Mouse (Mus musculus): ENCODE measurements around the gene Fxyd2. TPM values are rescaled to one million over a fixed set of nuclear protein-coding genes. Genes with fewer than 3 reads are reported as not detected.

Gene Fxyd2
- polyA plus RNA-seq, 1 experiment from 2014 or later: 5.4 TPM

DNA sequence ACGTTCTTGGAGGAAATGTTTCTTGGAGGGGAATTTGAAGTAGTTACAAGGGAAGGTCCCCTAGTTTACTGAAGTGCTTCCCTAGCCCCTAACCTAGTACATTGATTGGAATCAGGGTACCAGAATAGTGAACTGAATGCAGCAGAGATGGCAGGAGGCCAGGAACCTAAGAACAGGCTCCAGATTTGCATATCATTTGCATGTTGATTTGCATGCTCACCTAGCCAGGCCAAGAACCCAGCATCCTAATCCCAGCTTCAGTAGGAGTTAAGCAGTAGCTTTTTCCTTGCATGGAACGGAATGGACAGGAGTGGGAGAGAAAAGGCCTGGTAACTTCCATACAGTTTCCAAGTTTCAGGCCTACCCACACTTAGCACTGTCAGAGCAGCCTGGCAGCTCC is 34.7 kb downstream of the Fxyd2 start:
- H3K4me3 ChIP-seq (ENCODE audit: low read depth, low read length): no peak overlapping the region
- no peak for DNase-seq (ENCODE audit: low spot score)
- peaks cover 40% of the 10 kb centered on the region for H3K27me3 ChIP-seq (replicated peaks; ENCODE audit: control insufficient read depth, insufficient read depth, low read length)
- 81% methylated on average over 2 of the region's 2 CpGs for WGBS
- H3K27ac ChIP-seq (replicated peaks; ENCODE audit: low read depth, low read length): no peak overlapping the region
- no peaks in the 10 kb centered on the region for H3K36me3 ChIP-seq (ENCODE audit: control insufficient read depth, insufficient read depth, low read length)
- ATAC-seq (ENCODE audit: low read depth): no peak
- H3K9ac ChIP-seq (ENCODE audit: low read depth, low read length): no peak overlapping the region
- H3K4me2 ChIP-seq (ENCODE audit: low read depth, low read length): no peak overlapping the region
- H3K4me1 ChIP-seq (ENCODE audit: control insufficient read depth, insufficient read depth, low read length): no peaks in the 10 kb centered on the region; the same call in 1 of the 2 replicates
- no peaks in the 10 kb centered on the region for H3K9me3 ChIP-seq (ENCODE audit: control insufficient read depth, low read length)

DNA sequence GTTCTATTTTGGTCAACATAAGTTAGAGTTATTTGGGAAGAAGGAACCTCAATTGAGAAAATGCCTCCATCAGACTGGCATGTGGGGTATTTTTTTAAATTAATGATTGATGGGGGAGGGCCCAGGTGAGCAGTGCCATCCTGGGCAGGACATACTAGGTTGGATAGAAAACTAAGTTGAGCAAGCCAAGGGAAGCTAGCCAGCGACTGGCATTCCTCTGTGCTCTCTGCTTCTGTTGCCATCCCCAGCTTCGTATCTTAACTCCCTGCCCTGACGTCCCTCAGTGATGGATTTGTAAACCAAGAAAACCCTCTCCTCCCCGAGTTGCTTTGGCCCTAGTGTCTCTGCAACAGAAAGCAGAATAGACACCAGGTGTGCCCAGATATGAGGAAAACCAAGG is 39.6 kb downstream of the Fxyd2 start:
- Histone ChIP-seq H3K4me2 (ENCODE audit: low read depth, low read length) (no peak overlapping the region), H3K4me1 (ENCODE audit: control insufficient read depth, insufficient read depth, low read length) (no peaks in the 10 kb centered on the region), H3K27ac (replicated peaks; ENCODE audit: low read depth, low read length) (no peak overlapping the region), H3K27me3 (replicated peaks; ENCODE audit: control insufficient read depth, insufficient read depth, low read length) (no peaks in the 10 kb centered on the region), H3K9me3 (ENCODE audit: control insufficient read depth, low read length) (no peaks in the 10 kb centered on the region), H3K36me3 (ENCODE audit: control insufficient read depth, insufficient read depth, low read length) (no peaks in the 10 kb centered on the region), H3K9ac (ENCODE audit: low read depth, low read length) (no peak overlapping the region), H3K4me3 (ENCODE audit: low read depth, low read length) (no peak overlapping the region)
- ATAC-seq (ENCODE audit: low read depth): no peak
- DNase-seq (ENCODE audit: low spot score): no peak
- 79% methylated on average over 4 of the region's 4 CpGs for WGBS

DNA sequence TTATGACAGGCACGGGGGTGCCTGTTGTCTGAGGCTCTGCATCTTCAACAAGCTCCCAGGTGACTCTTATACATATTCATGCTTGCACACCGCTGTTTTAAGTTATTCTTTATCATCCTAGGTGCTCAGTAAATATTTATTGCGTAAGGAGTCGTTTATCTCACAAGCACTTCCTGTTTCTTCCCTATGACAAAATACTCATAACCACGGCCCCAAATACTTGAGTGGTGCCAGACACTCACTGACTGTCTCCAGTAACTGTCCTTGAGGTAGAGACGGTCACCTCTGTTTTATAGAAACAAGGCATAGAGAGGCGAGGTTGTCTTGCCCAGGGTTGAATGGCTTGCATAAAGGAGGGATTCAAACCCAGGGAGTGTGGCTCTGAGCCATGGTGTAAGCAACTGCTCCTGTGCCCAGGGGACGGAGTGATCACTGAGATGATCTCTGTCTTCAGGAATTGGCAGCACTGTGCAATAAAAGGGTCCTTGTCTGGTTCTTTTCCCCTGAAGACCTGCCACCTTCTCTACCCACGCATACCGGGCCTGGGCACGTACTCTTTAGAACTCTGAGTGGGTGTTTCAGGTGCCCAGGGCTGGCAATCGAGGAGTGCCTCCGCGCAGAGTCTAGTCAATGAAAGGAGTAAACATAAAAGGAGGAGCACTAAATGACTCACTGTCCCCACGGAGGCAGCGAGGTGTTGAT is 40.8 kb downstream of the Fxyd2 start:
- Histone ChIP-seq H3K4me3 (ENCODE audit: low read depth, low read length) (no peak overlapping the region), H3K9me3 (ENCODE audit: control insufficient read depth, low read length) (no peaks in the 10 kb centered on the region), H3K27ac (replicated peaks; ENCODE audit: low read depth, low read length) (no peak overlapping the region), H3K9ac (ENCODE audit: low read depth, low read length) (no peak overlapping the region), H3K4me2 (ENCODE audit: low read depth, low read length) (no peak overlapping the region), H3K4me1 (ENCODE audit: control insufficient read depth, insufficient read depth, low read length) (no peaks in the 10 kb centered on the region), H3K27me3 (replicated peaks; ENCODE audit: control insufficient read depth, insufficient read depth, low read length) (no peaks in the 10 kb centered on the region), H3K36me3 (ENCODE audit: control insufficient read depth, insufficient read depth, low read length) (no peaks in the 10 kb centered on the region)
- WGBS: 77% methylated on average over 16 of the region's 16 CpGs
- ATAC-seq (ENCODE audit: low read depth) (no peak), DNase-seq (ENCODE audit: low spot score) (no peak)

DNA sequence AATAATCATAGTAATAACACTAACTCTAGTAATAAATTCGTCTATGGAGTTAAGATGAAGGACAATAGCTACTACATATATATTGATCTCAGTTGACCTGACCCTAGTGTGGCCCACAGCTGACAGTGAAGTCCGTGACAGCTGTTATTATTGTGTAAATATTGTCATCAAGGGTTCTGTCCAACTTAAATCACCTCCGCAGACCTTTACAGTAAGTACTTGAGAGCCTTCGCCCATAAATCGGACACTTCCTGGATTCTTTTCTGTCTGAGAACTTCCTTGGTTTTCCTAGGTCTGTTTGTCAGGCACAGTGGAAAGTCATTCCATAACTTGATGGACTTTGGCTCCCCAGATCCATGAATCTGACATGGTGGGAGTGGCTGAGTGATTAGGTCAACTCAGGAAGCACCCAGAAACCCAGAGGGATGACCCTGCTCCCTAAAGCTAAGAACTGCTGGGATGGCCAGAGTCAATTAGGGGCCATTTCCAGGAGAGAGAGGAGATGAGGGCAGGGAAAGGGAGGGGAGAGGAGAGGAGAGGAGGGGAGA is 44.9 kb downstream of the Fxyd2 start:
- no peaks in the 10 kb centered on the region for H3K27me3 ChIP-seq (replicated peaks; ENCODE audit: control insufficient read depth, insufficient read depth, low read length)
- DNase-seq (ENCODE audit: low spot score): no peak
- WGBS: 71% methylated on average over 5 of the region's 5 CpGs

DNA sequence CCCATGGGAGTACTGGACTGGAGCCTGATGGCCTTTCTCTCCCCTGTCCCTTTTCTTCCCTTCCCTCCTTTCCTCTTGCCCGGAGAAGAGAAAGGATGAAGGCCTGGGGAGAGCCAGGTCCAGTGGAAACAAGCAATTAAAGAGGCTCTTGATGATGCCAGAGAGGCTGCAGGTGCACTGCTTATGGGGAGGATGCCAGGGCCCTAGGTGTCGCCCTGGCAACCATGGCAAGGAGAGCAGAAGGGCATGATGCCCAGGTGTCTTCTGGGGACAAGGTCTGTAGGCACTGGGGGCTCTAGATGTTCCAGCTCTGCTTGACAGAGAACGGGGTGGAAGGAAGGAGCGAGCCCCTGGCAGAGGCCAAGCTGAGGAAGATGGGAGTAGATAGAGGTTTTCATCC is 50.2 kb downstream of the Fxyd2 start:
- 81% methylated on average over 4 of the region's 4 CpGs for WGBS
- Histone ChIP-seq H3K9me3 (ENCODE audit: control insufficient read depth, low read length) (no peaks in the 10 kb centered on the region), H3K4me1 (ENCODE audit: control insufficient read depth, insufficient read depth, low read length) (no peaks in the 10 kb centered on the region), H3K27me3 (replicated peaks; ENCODE audit: control insufficient read depth, insufficient read depth, low read length) (no peaks in the 10 kb centered on the region), H3K27ac (replicated peaks; ENCODE audit: low read depth, low read length) (no peak overlapping the region), H3K9ac (ENCODE audit: low read depth, low read length) (no peak overlapping the region), H3K4me2 (ENCODE audit: low read depth, low read length) (no peak overlapping the region), H3K36me3 (ENCODE audit: control insufficient read depth, insufficient read depth, low read length) (no peaks in the 10 kb centered on the region), H3K4me3 (ENCODE audit: low read depth, low read length) (no peak overlapping the region)
- DNase-seq (ENCODE audit: low spot score): no peak
- no peak for ATAC-seq (ENCODE audit: low read depth)

More for the DNA sequence above, 44.9 kb downstream of the Fxyd2 start:
- Histone ChIP-seq H3K9me3 (ENCODE audit: control insufficient read depth, low read length) (no peaks in the 10 kb centered on the region), H3K27ac (replicated peaks; ENCODE audit: low read depth, low read length) (no peak overlapping the region), H3K4me1 (ENCODE audit: control insufficient read depth, insufficient read depth, low read length) (no peaks in the 10 kb centered on the region), H3K4me2 (ENCODE audit: low read depth, low read length) (no peak overlapping the region), H3K4me3 (ENCODE audit: low read depth, low read length) (no peak overlapping the region), H3K36me3 (ENCODE audit: control insufficient read depth, insufficient read depth, low read length) (no peaks in the 10 kb centered on the region), H3K9ac (ENCODE audit: low read depth, low read length) (no peak overlapping the region)
- ATAC-seq (ENCODE audit: low read depth): no peak

DNA sequence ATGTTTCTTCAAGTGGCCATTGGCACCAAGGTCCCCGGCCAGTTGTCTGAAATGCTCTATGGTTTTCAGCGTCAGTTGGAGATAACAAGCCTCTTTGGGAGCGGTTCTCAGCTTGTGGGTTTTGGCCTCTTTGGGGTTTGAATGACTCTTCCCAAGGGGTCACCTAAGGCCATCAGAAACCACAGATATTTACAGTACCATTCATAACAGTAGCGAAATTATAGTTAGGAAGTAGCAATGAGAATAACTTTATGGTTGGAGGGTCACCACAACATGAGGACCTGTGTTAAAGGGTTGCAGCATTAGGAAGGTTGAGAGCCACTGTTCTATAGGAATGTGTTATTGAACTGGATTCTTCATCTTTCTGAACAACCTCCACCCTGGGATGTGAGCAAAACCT is 51.9 kb downstream of the Fxyd2 start:
- Histone ChIP-seq H3K36me3 (ENCODE audit: control insufficient read depth, insufficient read depth, low read length) (no peaks in the 10 kb centered on the region), H3K9me3 (ENCODE audit: control insufficient read depth, low read length) (no peaks in the 10 kb centered on the region), H3K4me2 (ENCODE audit: low read depth, low read length) (no peak overlapping the region), H3K4me1 (ENCODE audit: control insufficient read depth, insufficient read depth, low read length) (no peaks in the 10 kb centered on the region), H3K9ac (ENCODE audit: low read depth, low read length) (no peak overlapping the region), H3K27ac (replicated peaks; ENCODE audit: low read depth, low read length) (no peak overlapping the region), H3K4me3 (ENCODE audit: low read depth, low read length) (no peak overlapping the region), H3K27me3 (replicated peaks; ENCODE audit: control insufficient read depth, insufficient read depth, low read length) (no peaks in the 10 kb centered on the region)
- ATAC-seq (ENCODE audit: low read depth) (no peak), DNase-seq (ENCODE audit: low spot score) (no peak)
- 82% methylated on average over 4 of the region's 4 CpGs for WGBS

DNA sequence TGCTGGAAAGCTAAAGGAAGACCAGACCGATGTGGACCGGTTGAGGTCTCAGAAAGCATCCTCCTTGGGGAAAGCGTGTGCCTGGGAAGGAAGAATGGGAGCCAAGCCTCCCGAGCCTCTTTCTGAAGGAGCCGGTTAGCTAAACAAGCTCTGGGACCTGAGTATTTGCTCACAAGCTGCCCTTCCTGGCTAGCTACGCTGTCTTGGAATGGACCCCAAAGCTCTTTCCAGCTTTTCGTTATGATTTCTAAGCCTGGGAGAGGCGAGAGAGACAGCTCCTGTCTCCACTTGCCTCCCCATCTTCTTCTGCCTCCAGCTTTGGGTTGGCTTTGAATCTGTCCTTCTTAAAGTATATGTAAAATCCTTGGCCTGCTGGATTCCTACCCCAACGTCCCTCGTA is 54.6 kb downstream of the Fxyd2 start:
- H3K9me3 ChIP-seq (ENCODE audit: control insufficient read depth, low read length): no peaks in the 10 kb centered on the region
- 82% methylated on average over 10 of the region's 10 CpGs for WGBS
- DNase-seq (ENCODE audit: low spot score) (no peak), ATAC-seq (ENCODE audit: low read depth) (no peak)
- H3K4me1 ChIP-seq (ENCODE audit: control insufficient read depth, insufficient read depth, low read length): no peaks in the 10 kb centered on the region
- H3K27ac ChIP-seq (replicated peaks; ENCODE audit: low read depth, low read length): no peak overlapping the region
- no peak overlapping the region for H3K4me2 ChIP-seq (ENCODE audit: low read depth, low read length)
- no peak overlapping the region for H3K9ac ChIP-seq (ENCODE audit: low read depth, low read length)
- no peaks in the 10 kb centered on the region for H3K36me3 ChIP-seq (ENCODE audit: control insufficient read depth, insufficient read depth, low read length)
- H3K27me3 ChIP-seq (replicated peaks; ENCODE audit: control insufficient read depth, insufficient read depth, low read length): no peaks in the 10 kb centered on the region
- no peak overlapping the region for H3K4me3 ChIP-seq (ENCODE audit: low read depth, low read length)

DNA sequence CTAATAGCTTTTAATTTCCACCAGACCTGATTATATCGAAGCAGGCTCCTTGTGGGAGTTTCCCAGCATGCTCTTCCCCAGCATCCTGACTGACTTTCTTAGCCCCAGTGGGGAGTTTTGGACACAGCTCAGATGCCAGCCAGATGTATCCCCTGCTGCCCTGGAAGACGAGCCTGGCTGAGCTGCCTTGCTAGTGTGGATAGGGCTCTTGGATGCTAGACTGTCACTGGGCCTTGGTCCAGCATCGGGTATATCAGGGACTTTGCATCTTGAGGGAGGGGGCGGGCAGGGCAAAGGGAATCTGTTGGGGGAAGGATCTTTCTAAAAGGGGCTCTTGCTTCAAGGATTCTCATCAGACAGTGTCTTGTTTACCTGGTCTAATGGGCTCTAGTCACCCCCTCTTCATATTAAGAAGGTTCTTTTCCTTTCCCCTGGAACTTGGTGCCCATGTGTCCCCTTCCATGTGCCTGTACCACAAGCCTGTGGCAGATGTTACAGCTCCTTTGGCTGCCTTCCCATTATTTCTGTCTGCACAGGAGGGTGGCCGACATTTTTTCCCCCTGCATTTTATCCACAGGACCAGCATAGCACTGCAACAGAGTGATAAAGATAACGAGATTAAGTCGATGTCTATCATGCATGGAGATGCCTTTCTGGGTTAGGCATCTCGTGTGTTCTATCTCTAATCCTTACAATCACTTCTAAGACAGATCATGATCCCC is 55.6 kb downstream of the Fxyd2 start:
- no peaks in the 10 kb centered on the region for H3K36me3 ChIP-seq (ENCODE audit: control insufficient read depth, insufficient read depth, low read length)
- H3K27me3 ChIP-seq (replicated peaks; ENCODE audit: control insufficient read depth, insufficient read depth, low read length): no peaks in the 10 kb centered on the region
- WGBS: 60% methylated on average over 8 of the region's 8 CpGs
- no peaks in the 10 kb centered on the region for H3K9me3 ChIP-seq (ENCODE audit: control insufficient read depth, low read length)
- H3K27ac ChIP-seq (replicated peaks; ENCODE audit: low read depth, low read length): no peak overlapping the region
- no peak overlapping the region for H3K4me3 ChIP-seq (ENCODE audit: low read depth, low read length)
- no peak for ATAC-seq (ENCODE audit: low read depth)
- H3K4me2 ChIP-seq (ENCODE audit: low read depth, low read length): no peak overlapping the region
- no peak for DNase-seq (ENCODE audit: low spot score)
- H3K9ac ChIP-seq (ENCODE audit: low read depth, low read length): no peak overlapping the region
- no peaks in the 10 kb centered on the region for H3K4me1 ChIP-seq (ENCODE audit: control insufficient read depth, insufficient read depth, low read length)

All from embryonic facial prominence, embryonic 14.5 days (tissue).